Mouse (Mus musculus) neural tube, embryonic 15.5 days (tissue): ENCODE measurements around the gene 1700023F06Rik. TPM values are rescaled to one million over a fixed set of nuclear protein-coding genes. Genes with fewer than 3 reads are reported as not detected.

Experiments
- ATAC-seq: fragments of 200-750 bp; cut with Nextera tagmentation; 2 replicates; pipeline ENCODE4 v1.8.0; 2017; ENCODE audit warnings: mild to moderate bottlenecking, moderate TSS enrichment, moderate library complexity; ENCODE audit not compliant: low FRiP score
- H3K27ac ChIP-seq: fragments of 300-500 bp; sonication (generic); replicated peaks from 2 replicates; pipeline ENCODE4 v1.5.1; 2015; ENCODE audit warnings: mild to moderate bottlenecking, inconsistent platforms
- H3K27me3 ChIP-seq: fragments of 300-500 bp; sonication (generic); replicated peaks from 2 replicates; pipeline ENCODE4 v1.6.1; 2015; ENCODE audit warnings: inconsistent platforms
- H3K36me3 ChIP-seq: fragments of 300-500 bp; sonication (generic); 2 replicates; pipeline ENCODE4 v1.6.1; 2015; ENCODE audit warnings: inconsistent platforms
- H3K4me1 ChIP-seq: fragments of 300-500 bp; sonication (generic); 2 replicates; pipeline ENCODE4 v1.6.1; 2015; ENCODE audit warnings: inconsistent platforms
- H3K4me2 ChIP-seq: fragments of 300-500 bp; sonication (generic); 2 replicates; pipeline ENCODE4 v1.6.1; 2015; ENCODE audit warnings: inconsistent platforms, mild to moderate bottlenecking, moderate library complexity
- H3K4me3 ChIP-seq: fragments of 300-500 bp; sonication (generic); replicated peaks from 2 replicates; pipeline ENCODE4 v1.5.1; 2015; ENCODE audit warnings: mild to moderate bottlenecking, inconsistent platforms
- H3K9ac ChIP-seq: fragments of 300-500 bp; sonication (generic); replicated peaks from 2 replicates; pipeline ENCODE4 v1.6.1; 2015; ENCODE audit warnings: mild to moderate bottlenecking, inconsistent platforms
- H3K9me3 ChIP-seq: fragments of 300-500 bp; sonication (generic); replicated peaks from 2 replicates; pipeline ENCODE4 v1.6.1; 2016; ENCODE audit warnings: inconsistent platforms
- WGBS: fragments of 180-500 bp; shearing (Covaris S2); methylation state at CpG from one replicate; pipeline ENCODE4 v1.1.7; 2015; ENCODE audit warnings: mixed read lengths; 5-methylcytosine and 5-hydroxymethylcytosine counted together
- polyA plus RNA-seq: library from polyadenylated mRNA; unstranded; fragments of >200 nt; fragmentation: Nextera tagmentation; extraction: Ambion mirVana; gene quantifications from 2 replicates; pipeline ENCODE4 v1.2.1, GENCODE M21; 2015

The 1700023F06Rik gene
- polyA plus RNA-seq, 1 experiment from 2014 or later, result 2.3 TPM

GRCm38 (mm10) chr11:103198339-103198738 is 10.0 kb downstream of the 1700023F06Rik start:
- Histone ChIP-seq H3K36me3 (peaks cover 19% of the 10 kb centered on the region; the same call in 1 of the 2 replicates), H3K4me2 (peak overlapping the region; percentile 94), H3K27ac (no peak overlapping the region), H3K4me3 (peak overlapping the region; percentile 54), H3K9ac (no peak overlapping the region), H3K4me1 (peaks cover 29% of the 10 kb centered on the region), H3K9me3 (no peaks in the 10 kb centered on the region), H3K27me3 (peaks cover 76% of the 10 kb centered on the region)
- no peak for ATAC-seq
- WGBS, result 9% methylated on average over 16 of the region's 16 CpGs

GRCm38 (mm10) chr11:103197340-103197739 is 11.0 kb downstream of the 1700023F06Rik start:
- H3K4me2 ChIP-seq, result no peak overlapping the region
- H3K27me3 ChIP-seq, result peaks cover 85% of the 10 kb centered on the region
- peaks cover 19% of the 10 kb centered on the region; the same call in 1 of the 2 replicates for H3K36me3 ChIP-seq
- no peak overlapping the region for H3K27ac ChIP-seq
- H3K9me3 ChIP-seq, result no peaks in the 10 kb centered on the region
- ATAC-seq, result no peak
- no peak overlapping the region for H3K4me3 ChIP-seq
- 84% methylated on average over 4 of the region's 4 CpGs for WGBS
- peaks cover 39% of the 10 kb centered on the region for H3K4me1 ChIP-seq
- no peak overlapping the region for H3K9ac ChIP-seq

GRCm38 (mm10) chr11:103195656-103196055 is 12.7 kb downstream of the 1700023F06Rik start:
- ATAC-seq, result no peak
- WGBS, result 77% methylated on average over 5 of the region's 5 CpGs
- H3K27me3 ChIP-seq, result peaks cover 96% of the 10 kb centered on the region

GRCm38 (mm10) chr11:103195236-103195635 is 13.1 kb downstream of the 1700023F06Rik start:
- Histone ChIP-seq H3K9me3 (no peaks in the 10 kb centered on the region), H3K4me2 (no peak overlapping the region), H3K4me3 (no peak overlapping the region), H3K27me3 (peaks cover 96% of the 10 kb centered on the region), H3K36me3 (peaks cover 20% of the 10 kb centered on the region), H3K27ac (no peak overlapping the region), H3K4me1 (peaks cover 36% of the 10 kb centered on the region), H3K9ac (no peak overlapping the region)
- no peak for ATAC-seq
- WGBS, result 92% methylated on average over 18 of the region's 18 CpGs

More at GRCm38 (mm10) chr11:103195656-103196055, 12.7 kb downstream of the 1700023F06Rik start:
- Histone ChIP-seq H3K27ac (no peak overlapping the region), H3K4me3 (no peak overlapping the region), H3K9ac (no peak overlapping the region), H3K4me2 (no peak overlapping the region), H3K9me3 (no peaks in the 10 kb centered on the region), H3K36me3 (peaks cover 19% of the 10 kb centered on the region; the same call in 1 of the 2 replicates), H3K4me1 (peaks cover 36% of the 10 kb centered on the region)

GRCm38 (mm10) chr11:103193825-103194168 is 14.6 kb downstream of the 1700023F06Rik start:
- Histone ChIP-seq H3K9ac (no peak overlapping the region), H3K27ac (no peak overlapping the region), H3K4me2 (no peak overlapping the region), H3K36me3 (peaks cover 28% of the 10 kb centered on the region), H3K4me1 (peaks cover 23% of the 10 kb centered on the region), H3K4me3 (no peak overlapping the region), H3K27me3 (peaks cover 97% of the 10 kb centered on the region), H3K9me3 (no peaks in the 10 kb centered on the region)
- WGBS, result 32% methylated on average over 9 of the region's 9 CpGs
- ATAC-seq, result no peak

- H3K36me3 ChIP-seq, result peaks cover 28% of the 10 kb centered on the region
- peak overlapping the region; percentile 33 for H3K4me3 ChIP-seq
- ATAC-seq, result peak; percentile 70
- peaks cover 92% of the 10 kb centered on the region for H3K27me3 ChIP-seq
- WGBS, result 7% methylated on average over 44 of the region's 44 CpGs
- peaks cover 17% of the 10 kb centered on the region for H3K4me1 ChIP-seq
- H3K9ac ChIP-seq, result peak overlapping the region; percentile 38; the same call in 1 of the 2 replicates
- H3K4me2 ChIP-seq, result peak overlapping the region; percentile 61
- H3K9me3 ChIP-seq, result no peaks in the 10 kb centered on the region
- no peak overlapping the region for H3K27ac ChIP-seq
These were observed 15.2 kb downstream of the 1700023F06Rik start for GRCm38 (mm10) chr11:103192956-103193824.

- Histone ChIP-seq H3K27ac (no peak overlapping the region), H3K36me3 (peaks cover 28% of the 10 kb centered on the region), H3K27me3 (peaks cover 85% of the 10 kb centered on the region), H3K4me3 (peak overlapping the region; percentile 33), H3K4me1 (peaks cover 16% of the 10 kb centered on the region), H3K4me2 (peak overlapping the region; percentile 61), H3K9me3 (no peaks in the 10 kb centered on the region), H3K9ac (peak overlapping the region; percentile 38; the same call in 1 of the 2 replicates)
- no peak for ATAC-seq
- WGBS, result 17% methylated on average over 28 of the region's 28 CpGs
These were observed 16.0 kb downstream of the 1700023F06Rik start for GRCm38 (mm10) chr11:103192230-103192955.

GRCm38 (mm10) chr11:103184891-103185290 is 23.5 kb downstream of the 1700023F06Rik start:
- no peak for ATAC-seq
- 39% methylated on average over 2 of the region's 2 CpGs for WGBS
- peaks cover 14% of the 10 kb centered on the region for H3K36me3 ChIP-seq
- H3K27me3 ChIP-seq, result peaks cover 13% of the 10 kb centered on the region
- H3K9ac ChIP-seq, result no peak overlapping the region
- no peaks in the 10 kb centered on the region for H3K4me1 ChIP-seq
- H3K27ac ChIP-seq, result no peak overlapping the region
- H3K4me3 ChIP-seq, result no peak overlapping the region
- H3K4me2 ChIP-seq, result no peak overlapping the region
- no peaks in the 10 kb centered on the region for H3K9me3 ChIP-seq

- 83% methylated on average over 3 of the region's 3 CpGs for WGBS
- H3K4me3 ChIP-seq, result no peak overlapping the region
- H3K27ac ChIP-seq, result no peak overlapping the region
- H3K9me3 ChIP-seq, result no peaks in the 10 kb centered on the region
- H3K36me3 ChIP-seq, result peaks cover 7% of the 10 kb centered on the region; the same call in 1 of the 2 replicates
- H3K4me2 ChIP-seq, result no peak overlapping the region
- ATAC-seq, result no peak
- H3K9ac ChIP-seq, result no peak overlapping the region
- no peaks in the 10 kb centered on the region for H3K4me1 ChIP-seq
- H3K27me3 ChIP-seq, result peaks cover 3% of the 10 kb centered on the region; the same call in 1 of the 2 replicates
These were observed 26.4 kb downstream of the 1700023F06Rik start for GRCm38 (mm10) chr11:103181911-103182310.

GRCm38 (mm10) chr11:103181349-103181748 is 27.0 kb downstream of the 1700023F06Rik start:
- H3K4me1 ChIP-seq, result no peaks in the 10 kb centered on the region
- no peak overlapping the region for H3K9ac ChIP-seq
- WGBS, result 82% methylated on average over 9 of the region's 9 CpGs
- ATAC-seq, result no peak
- H3K36me3 ChIP-seq, result peaks cover 5% of the 10 kb centered on the region; the same call in 1 of the 2 replicates
- H3K9me3 ChIP-seq, result no peaks in the 10 kb centered on the region
- H3K4me3 ChIP-seq, result no peak overlapping the region
- H3K27ac ChIP-seq, result no peak overlapping the region
- peaks cover 3% of the 10 kb centered on the region; the same call in 1 of the 2 replicates for H3K27me3 ChIP-seq
- no peak overlapping the region for H3K4me2 ChIP-seq

GRCm38 (mm10) chr11:103180426-103180825 is 27.9 kb downstream of the 1700023F06Rik start:
- Histone ChIP-seq H3K9ac (no peak overlapping the region), H3K9me3 (no peaks in the 10 kb centered on the region), H3K4me3 (no peak overlapping the region), H3K36me3 (no peaks in the 10 kb centered on the region; the same call in 1 of the 2 replicates), H3K27ac (no peak overlapping the region), H3K27me3 (no peaks in the 10 kb centered on the region; the same call in 1 of the 2 replicates), H3K4me2 (no peak overlapping the region), H3K4me1 (no peaks in the 10 kb centered on the region)
- ATAC-seq, result no peak
- WGBS, result 84% methylated on average over 1 of the region's 1 CpGs
